Mouse (Mus musculus) embryonic facial prominence, embryonic 14.5 days (tissue): ENCODE results near the gene Acadm. TPM values are rescaled to one million over a fixed set of nuclear protein-coding genes. Genes with fewer than 3 reads are reported as not detected.

Experiments used
- ATAC-seq: fragments of 200-750 bp; cut with Nextera tagmentation; 2 replicates; pipeline ENCODE4 v1.8.0; 2017; ENCODE audit warnings: low read depth, moderate number of reproducible peaks, moderate TSS enrichment
- DNase-seq: peaks from one replicate; pipeline ENCODE4 v3.0.0-alpha.2; 2015; ENCODE audit warnings: low spot score
- H3K27ac ChIP-seq: fragments of 300-500 bp; sonication (generic); replicated peaks from 2 replicates; pipeline ENCODE4 v1.5.1; 2014; ENCODE audit warnings: low read depth, mild to moderate bottlenecking, low read length, moderate library complexity
- H3K27me3 ChIP-seq: fragments of 300-500 bp; sonication (generic); replicated peaks from 2 replicates; pipeline ENCODE4 v1.6.1; 2014; ENCODE audit warnings: low read length; ENCODE audit not compliant: control insufficient read depth, insufficient read depth
- H3K36me3 ChIP-seq: fragments of 300-500 bp; sonication (generic); 2 replicates; pipeline ENCODE4 v1.6.1; 2014; ENCODE audit warnings: low read length, mixed read lengths; ENCODE audit not compliant: control insufficient read depth, insufficient read depth
- H3K4me1 ChIP-seq: fragments of 300-500 bp; sonication (generic); 2 replicates; pipeline ENCODE4 v1.6.1; 2014; ENCODE audit warnings: antibody characterized with exemption, low read length; ENCODE audit not compliant: control insufficient read depth, insufficient read depth
- H3K4me2 ChIP-seq: fragments of 300-500 bp; sonication (generic); 2 replicates; pipeline ENCODE4 v1.6.1; 2014; ENCODE audit warnings: low read depth, mild to moderate bottlenecking, low read length, moderate library complexity, mixed read lengths
- H3K4me3 ChIP-seq: fragments of 300-500 bp; sonication (generic); 2 replicates; pipeline ENCODE4 v1.5.1; 2014; ENCODE audit warnings: low read depth, mild to moderate bottlenecking, low read length
- H3K9ac ChIP-seq: fragments of 300-500 bp; sonication (generic); 2 replicates; pipeline ENCODE4 v1.6.1; 2014; ENCODE audit warnings: low read depth, mild to moderate bottlenecking, low read length, moderate library complexity, mixed read lengths
- H3K9me3 ChIP-seq: fragments of 300-500 bp; sonication (generic); 2 replicates; pipeline ENCODE4 v1.6.1; 2016; ENCODE audit warnings: low read length; ENCODE audit not compliant: control insufficient read depth
- WGBS: fragments of 180-500 bp; shearing (Covaris S2); extraction: QIAGEN DNeasy Blood & Tissue Kit; methylation state at CpG from one replicate; pipeline ENCODE4 v1.1.7; 2014; 5-methylcytosine and 5-hydroxymethylcytosine counted together
- polyA plus RNA-seq: library from polyadenylated mRNA; unstranded; fragments of >200 nt; fragmentation: Nextera tagmentation; extraction: Ambion mirVana; gene quantifications from 2 replicates; pipeline ENCODE4 v1.2.1, GENCODE M21; 2014

The Acadm gene
- polyA plus RNA-seq, 1 experiment from 2014 or later = 81.1 TPM

DNA sequence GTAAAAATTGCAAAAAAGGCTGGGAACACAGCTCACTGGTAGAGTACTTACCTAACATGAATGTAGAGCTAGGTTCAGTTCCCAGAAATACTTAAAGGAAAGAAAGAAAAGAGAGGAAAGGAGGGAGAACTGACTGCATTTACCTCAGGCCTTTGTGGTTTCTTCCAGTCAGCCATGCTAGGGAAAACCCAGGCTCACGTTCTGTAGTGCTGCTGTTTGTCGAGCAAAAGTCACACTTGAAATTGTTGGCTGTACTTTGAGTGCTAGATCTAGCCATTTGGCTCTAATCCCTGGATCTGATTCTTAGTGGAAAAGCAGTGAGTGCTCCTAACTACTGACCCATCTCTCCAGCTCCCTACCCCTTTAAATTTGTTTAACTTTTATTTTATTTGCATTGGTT lies 3.7 kb upstream of the Acadm start:
- Histone ChIP-seq H3K4me1 (peaks cover 4% of the 10 kb centered on the region; the same call in 1 of the 2 replicates), H3K4me2 (no peak overlapping the region), H3K9me3 (no peaks in the 10 kb centered on the region), H3K4me3 (no peak overlapping the region), H3K9ac (no peak overlapping the region), H3K36me3 (no peaks in the 10 kb centered on the region), H3K27ac (no peak overlapping the region), H3K27me3 (no peaks in the 10 kb centered on the region)
- no peak for ATAC-seq
- DNase-seq = no peak
- 54% methylated on average over 2 of the region's 2 CpGs for WGBS

DNA sequence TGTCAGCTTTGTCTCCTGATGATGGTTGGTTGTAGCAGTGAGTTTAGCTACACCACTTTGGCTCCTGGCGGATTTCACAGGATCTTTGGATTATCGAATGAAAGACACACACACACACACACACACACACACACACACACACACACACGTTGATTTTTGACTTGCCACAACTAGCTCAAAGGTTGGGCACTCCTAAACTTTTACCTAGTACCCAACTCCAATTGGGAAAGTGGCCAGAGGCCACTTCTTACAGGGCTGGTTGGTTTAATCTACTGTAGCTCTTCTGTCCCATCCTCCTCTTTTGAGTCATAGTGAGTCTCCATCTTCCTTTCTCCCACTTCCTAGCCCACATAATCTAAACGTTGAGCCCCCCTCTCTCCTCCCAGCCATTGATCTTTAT lies 2.8 kb upstream of the Acadm start:
- peaks cover 12% of the 10 kb centered on the region for H3K4me1 ChIP-seq
- H3K27me3 ChIP-seq = no peaks in the 10 kb centered on the region
- no peak overlapping the region for H3K4me2 ChIP-seq
- no peak overlapping the region for H3K9ac ChIP-seq
- no peak overlapping the region for H3K4me3 ChIP-seq
- ATAC-seq = no peak
- WGBS = 77% methylated on average over 4 of the region's 4 CpGs
- no peaks in the 10 kb centered on the region for H3K36me3 ChIP-seq
- no peaks in the 10 kb centered on the region for H3K9me3 ChIP-seq
- H3K27ac ChIP-seq = no peak overlapping the region
- DNase-seq = no peak

DNA sequence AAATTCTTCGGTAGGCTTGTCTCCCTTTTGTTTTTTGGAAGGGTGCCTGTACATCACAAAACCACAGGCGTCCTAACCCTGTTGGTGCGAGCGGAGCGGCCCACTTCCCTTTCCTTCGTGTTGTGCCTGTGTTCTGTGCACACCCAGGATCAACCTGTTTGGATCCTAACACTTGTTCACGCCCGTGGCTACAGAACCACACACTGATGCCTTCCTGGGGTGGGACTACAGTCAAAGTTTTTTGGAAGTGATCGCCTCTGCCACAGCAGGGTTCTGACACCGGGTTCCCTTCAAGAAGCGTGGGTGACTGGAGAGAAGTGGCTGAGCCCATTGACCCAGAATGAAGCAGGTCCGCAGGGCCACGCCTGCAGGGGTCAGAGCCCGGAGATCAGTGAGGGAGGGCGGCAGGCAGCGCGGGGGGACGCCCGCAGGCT lies 514 bp downstream of the Acadm start:
- 0% methylated on average over 16 of the region's 19 CpGs for WGBS
- H3K4me3 ChIP-seq = peak overlapping the region; percentile 83
- DNase-seq = peak; percentile 58
- peak overlapping the region; percentile 76 for H3K9ac ChIP-seq
- peak overlapping the region; percentile 68 for H3K4me2 ChIP-seq
- H3K4me1 ChIP-seq = peaks cover 12% of the 10 kb centered on the region
- peak overlapping the region; percentile 89 for H3K27ac ChIP-seq
- no peaks in the 10 kb centered on the region for H3K9me3 ChIP-seq
- H3K27me3 ChIP-seq = no peaks in the 10 kb centered on the region
- peaks cover 19% of the 10 kb centered on the region; the same call in 1 of the 2 replicates for H3K36me3 ChIP-seq
- peak; percentile 51 for ATAC-seq

DNA sequence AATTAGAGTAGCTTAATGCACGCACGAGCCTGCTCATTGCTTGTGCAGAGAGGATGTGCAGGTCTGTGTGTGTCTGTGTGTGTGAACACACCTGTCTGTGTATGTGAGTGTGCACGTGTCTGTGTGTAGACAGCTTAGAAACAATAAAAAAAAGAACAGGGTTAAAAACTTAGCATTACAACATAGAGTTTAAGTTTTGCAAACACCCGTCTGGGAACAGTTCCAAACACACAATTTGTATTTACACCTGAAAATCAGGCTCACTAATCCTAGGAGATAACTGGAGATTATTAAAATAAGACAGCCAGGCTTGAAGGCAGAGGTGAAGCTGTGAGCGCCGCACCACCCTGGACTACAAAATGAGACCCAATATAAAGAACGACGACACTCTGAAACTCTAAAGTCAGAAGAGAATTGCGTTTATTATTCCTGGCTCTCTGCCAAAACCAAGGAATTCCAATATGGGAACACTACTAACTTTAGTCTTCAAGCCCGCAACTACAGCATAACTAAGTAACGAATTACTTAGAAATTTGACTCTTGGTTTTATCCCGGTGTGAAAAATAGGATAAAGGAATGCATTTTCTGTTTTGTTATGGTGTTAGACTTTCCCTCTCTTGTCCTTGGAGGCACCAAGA lies 1.3 kb downstream of the Acadm start:
- Histone ChIP-seq H3K4me2 (peak overlapping the region; percentile 68), H3K36me3 (peaks cover 27% of the 10 kb centered on the region), H3K9me3 (no peaks in the 10 kb centered on the region), H3K27ac (peak overlapping the region; percentile 16; the same call in 1 of the 2 replicates), H3K9ac (peak overlapping the region; percentile 76), H3K4me3 (peak overlapping the region; percentile 83), H3K27me3 (no peaks in the 10 kb centered on the region), H3K4me1 (peaks cover 12% of the 10 kb centered on the region)
- no peak for ATAC-seq
- 22% methylated on average over 12 of the region's 12 CpGs for WGBS
- peak; percentile 85 for DNase-seq

DNA sequence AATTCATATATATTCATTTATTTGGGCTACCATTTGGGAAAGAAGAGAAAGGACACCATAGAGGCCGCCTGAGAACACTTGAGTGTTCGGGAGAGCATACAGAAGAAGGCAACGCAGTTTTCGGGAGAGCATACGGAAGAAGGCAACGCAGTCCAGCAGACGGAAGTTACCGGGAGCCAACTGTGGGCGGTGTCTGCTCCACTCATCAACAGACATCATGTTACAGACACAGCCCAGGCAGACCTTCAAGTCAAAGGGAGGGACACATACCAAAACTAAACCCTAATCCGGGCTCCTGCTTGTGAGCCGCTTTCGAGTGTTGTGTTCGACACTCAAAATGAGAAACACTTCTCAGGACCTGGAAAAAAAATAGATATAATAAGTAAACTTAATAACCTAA lies 2.8 kb downstream of the Acadm start:
- H3K27ac ChIP-seq = no peak overlapping the region
- 91% methylated on average over 13 of the region's 13 CpGs for WGBS
- no peak overlapping the region for H3K9ac ChIP-seq
- H3K9me3 ChIP-seq = no peaks in the 10 kb centered on the region
- H3K27me3 ChIP-seq = no peaks in the 10 kb centered on the region
- ATAC-seq (no peak), DNase-seq (no peak)
- peaks cover 12% of the 10 kb centered on the region for H3K4me1 ChIP-seq
- peaks cover 34% of the 10 kb centered on the region for H3K36me3 ChIP-seq
- H3K4me3 ChIP-seq = no peak overlapping the region
- H3K4me2 ChIP-seq = no peak overlapping the region

DNA sequence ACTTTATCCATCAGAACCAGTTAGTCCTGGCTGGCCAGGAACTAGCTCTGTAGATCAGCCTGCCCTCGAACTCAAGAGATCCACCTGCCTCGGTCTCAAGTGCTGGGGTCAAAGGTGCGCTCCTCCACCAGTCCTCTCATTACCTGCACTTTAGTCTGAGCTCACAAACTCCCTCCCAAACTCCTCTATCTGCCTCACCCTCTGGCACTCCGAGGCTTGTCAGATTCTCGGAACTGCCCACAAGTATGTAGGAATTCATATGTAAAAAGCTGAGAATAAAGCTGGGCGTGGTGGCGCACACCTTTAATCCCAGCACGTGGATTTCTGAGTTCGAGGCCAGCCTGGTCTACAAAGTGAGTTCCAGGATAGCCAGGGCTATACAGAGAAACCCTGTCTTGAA lies 3.9 kb downstream of the Acadm start:
- Histone ChIP-seq H3K27me3 (no peaks in the 10 kb centered on the region), H3K4me1 (peaks cover 12% of the 10 kb centered on the region), H3K27ac (no peak overlapping the region), H3K9ac (no peak overlapping the region), H3K4me3 (no peak overlapping the region), H3K36me3 (peaks cover 44% of the 10 kb centered on the region), H3K4me2 (no peak overlapping the region), H3K9me3 (no peaks in the 10 kb centered on the region)
- WGBS = 88% methylated on average over 9 of the region's 9 CpGs
- ATAC-seq = no peak
- DNase-seq = no peak

DNA sequence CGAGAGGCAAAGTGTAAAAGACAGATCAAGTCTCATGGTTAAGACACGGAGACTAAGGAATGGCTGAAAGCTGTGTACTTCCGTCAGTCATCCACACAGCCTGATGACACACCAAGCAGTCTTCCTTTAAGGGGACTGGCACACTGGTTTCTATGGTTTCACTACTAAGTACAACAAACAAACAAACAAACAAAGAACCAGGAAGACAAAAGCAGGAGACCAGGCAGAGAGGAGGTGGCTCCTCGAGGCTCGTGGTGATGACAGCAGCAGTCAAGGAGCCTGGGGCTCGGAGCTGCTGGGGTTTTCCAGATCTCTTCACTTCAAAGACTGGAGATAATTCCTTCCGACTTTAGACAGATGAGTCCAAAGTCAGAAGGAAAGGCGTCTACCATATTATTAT lies 4.4 kb downstream of the Acadm start:
- Histone ChIP-seq H3K36me3 (peaks cover 49% of the 10 kb centered on the region), H3K4me1 (peaks cover 12% of the 10 kb centered on the region), H3K9ac (no peak overlapping the region), H3K27me3 (no peaks in the 10 kb centered on the region), H3K9me3 (no peaks in the 10 kb centered on the region), H3K4me3 (no peak overlapping the region), H3K4me2 (no peak overlapping the region), H3K27ac (no peak overlapping the region)
- no peak for DNase-seq
- 75% methylated on average over 8 of the region's 8 CpGs for WGBS
- no peak for ATAC-seq

DNA sequence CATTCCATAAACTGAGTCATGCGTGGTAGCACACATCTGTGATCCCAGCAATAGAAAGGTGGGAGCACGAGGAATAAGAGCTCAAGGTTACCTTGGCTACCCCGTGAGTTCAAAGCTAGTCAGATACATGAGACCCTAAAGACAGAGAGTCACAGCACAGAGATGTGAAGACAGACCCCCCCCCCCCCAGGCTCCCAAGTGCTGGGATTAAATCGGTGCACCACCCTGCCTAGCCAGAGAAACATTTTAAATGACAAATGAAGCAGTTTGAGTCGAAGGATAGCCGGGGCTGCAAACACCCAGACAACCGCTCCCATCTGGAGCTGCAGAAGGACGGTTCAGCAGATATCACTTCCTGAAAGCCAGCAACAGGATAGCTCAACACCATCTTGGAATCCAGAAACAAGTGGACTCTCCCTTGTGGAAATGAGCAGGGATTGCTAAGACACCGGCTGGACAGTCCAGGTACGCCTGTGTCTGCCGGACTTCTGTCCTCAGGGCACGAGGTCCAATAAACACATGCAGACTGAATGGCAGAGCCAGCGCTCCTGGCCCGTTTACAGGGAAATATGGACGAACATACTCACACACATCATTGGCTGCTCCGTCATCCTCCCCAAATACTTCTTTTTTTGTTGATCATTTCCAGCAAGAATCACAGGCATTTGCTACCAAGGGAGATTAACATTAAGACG lies 7.2 kb downstream of the Acadm start:
- peaks cover 73% of the 10 kb centered on the region for H3K36me3 ChIP-seq
- 91% methylated on average over 17 of the region's 17 CpGs for WGBS
- H3K9me3 ChIP-seq = no peaks in the 10 kb centered on the region
- no peak overlapping the region for H3K4me2 ChIP-seq
- no peak overlapping the region for H3K4me3 ChIP-seq
- no peak overlapping the region for H3K27ac ChIP-seq
- no peaks in the 10 kb centered on the region for H3K27me3 ChIP-seq
- ATAC-seq (no peak), DNase-seq (no peak)
- H3K4me1 ChIP-seq = no peaks in the 10 kb centered on the region; the same call in 1 of the 2 replicates
- no peak overlapping the region for H3K9ac ChIP-seq

DNA sequence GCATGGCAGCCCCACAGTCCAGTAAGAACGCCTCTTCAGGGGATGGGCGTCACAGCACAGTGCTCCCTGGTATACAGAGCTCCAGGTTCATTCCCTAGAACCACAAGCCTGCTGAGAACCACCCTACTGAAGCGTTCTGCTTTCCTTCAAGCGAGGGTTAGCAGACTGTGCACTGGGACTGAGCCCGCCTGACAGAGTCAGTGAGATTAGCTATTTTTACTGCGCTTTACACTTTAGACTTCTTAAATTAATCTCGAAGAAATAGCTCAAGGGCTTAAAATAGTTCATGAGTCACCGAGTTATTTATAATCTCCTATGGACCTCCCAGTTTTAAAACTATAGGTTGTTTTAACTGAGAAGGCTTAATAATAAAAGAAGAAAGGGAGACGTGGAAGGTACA lies 8.6 kb downstream of the Acadm start:
- H3K4me1 ChIP-seq = no peaks in the 10 kb centered on the region
- H3K9ac ChIP-seq = no peak overlapping the region
- H3K36me3 ChIP-seq = peaks cover 66% of the 10 kb centered on the region
- WGBS = 90% methylated on average over 9 of the region's 9 CpGs
- DNase-seq = no peak
- no peak overlapping the region for H3K4me3 ChIP-seq
- ATAC-seq = no peak
- no peaks in the 10 kb centered on the region for H3K27me3 ChIP-seq
- H3K4me2 ChIP-seq = no peak overlapping the region
- H3K27ac ChIP-seq = no peak overlapping the region
- no peaks in the 10 kb centered on the region for H3K9me3 ChIP-seq
